In genomic region chr17:6778332-6778683, GRCm38 (mm10) we compare ENCODE assay signal across 8 mouse cellular contexts. TPM values are rescaled to one million over a fixed set of nuclear protein-coding genes. Genes with fewer than 3 reads are reported as not detected.
DNase-seq lines count a peak whose midpoint lies in the region; ATAC-seq and TF ChIP-seq lines count a peak whose summit lies in the region.

No protein-coding gene starts in this region.

- peak; percentile 36 for TF ChIP-seq POLR2A in spleen, adult 2 months (IDR thresholded peaks at IDR 0.05; ENCODE audit: low read depth, low read length)

- H3K36me3 ChIP-seq in embryonic facial prominence, embryonic 13.5 days = no peaks in the 10 kb centered on the region
- H3K36me3 ChIP-seq in heart, embryonic 15.5 days = no peaks in the 10 kb centered on the region
- H3K36me3 ChIP-seq in kidney, embryonic 16.5 days (ENCODE audit: insufficient read depth, low read length) = no peaks in the 10 kb centered on the region
- H3K36me3 ChIP-seq in megakaryocyte, embryonic 14.5 days (replicated peaks; ENCODE audit: low read length) = peaks cover 18% of the 10 kb centered on the region
- H3K36me3 ChIP-seq in spleen, adult 2 months (ENCODE audit: control insufficient read depth, insufficient read depth, low read length) = peaks cover 5% of the 10 kb centered on the region; the same call in 1 of the 2 replicates

- H3K9me3 ChIP-seq in embryonic facial prominence, embryonic 13.5 days = no peaks in the 10 kb centered on the region
- H3K9me3 ChIP-seq in heart, embryonic 15.5 days (replicated peaks) = no peaks in the 10 kb centered on the region
- H3K9me3 ChIP-seq in kidney, embryonic 16.5 days (ENCODE audit: low read length) = no peaks in the 10 kb centered on the region
- no peaks in the 10 kb centered on the region for H3K9me3 ChIP-seq in megakaryocyte, embryonic 14.5 days

- H3K27ac ChIP-seq in embryonic facial prominence, embryonic 13.5 days = peak overlapping the region; percentile 62; the same call in 1 of the 2 replicates
- peak overlapping the region; percentile 90 for H3K27ac ChIP-seq in heart, embryonic 15.5 days
- peak overlapping the region; percentile 87 for H3K27ac ChIP-seq in kidney, embryonic 16.5 days (ENCODE audit: low read length)
- H3K27ac ChIP-seq in spleen, adult 2 months (ENCODE audit: insufficient read depth, low read length) = peak overlapping the region; percentile 94

- peak overlapping the region; percentile 62 for H3K9ac ChIP-seq in embryonic facial prominence, embryonic 13.5 days
- H3K9ac ChIP-seq in heart, embryonic 15.5 days = peak overlapping the region; percentile 58
- peak overlapping the region; percentile 69 for H3K9ac ChIP-seq in kidney, embryonic 16.5 days (replicated peaks; ENCODE audit: low read length)

- peaks cover 29% of the 10 kb centered on the region for H3K4me1 ChIP-seq in embryonic facial prominence, embryonic 13.5 days
- peaks cover 68% of the 10 kb centered on the region for H3K4me1 ChIP-seq in heart, embryonic 15.5 days (replicated peaks)
- peaks cover 67% of the 10 kb centered on the region for H3K4me1 ChIP-seq in kidney, embryonic 16.5 days (ENCODE audit: insufficient read depth, low read length)
- peaks cover 67% of the 10 kb centered on the region for H3K4me1 ChIP-seq in megakaryocyte, embryonic 14.5 days
- peaks cover 40% of the 10 kb centered on the region for H3K4me1 ChIP-seq in spleen, adult 2 months (ENCODE audit: control insufficient read depth, insufficient read depth, insufficient read length)

- 2% methylated on average over 9 of the region's 9 CpGs for WGBS in embryonic facial prominence, embryonic 13.5 days
- 1% methylated on average over 9 of the region's 9 CpGs for WGBS in heart, embryonic 15.5 days
- WGBS in kidney, embryonic 16.5 days = 2% methylated on average over 9 of the region's 9 CpGs
- under 1% methylated on average over 9 of the region's 9 CpGs for WGBS in spleen, adult 2 months

- H3K27me3 ChIP-seq in embryonic facial prominence, embryonic 13.5 days = peaks cover 32% of the 10 kb centered on the region
- no peaks in the 10 kb centered on the region for H3K27me3 ChIP-seq in heart, embryonic 15.5 days
- H3K27me3 ChIP-seq in kidney, embryonic 16.5 days (ENCODE audit: insufficient read depth, low read length) = 0 out of 2 replicates have a peak, but pooled peaks cover 5% of the 10 kb centered on the region
- H3K27me3 ChIP-seq in megakaryocyte, embryonic 14.5 days (replicated peaks) = peaks cover 2% of the 10 kb centered on the region
- no peaks in the 10 kb centered on the region for H3K27me3 ChIP-seq in spleen, adult 2 months (ENCODE audit: control insufficient read depth, insufficient read depth, low read length)

- TF ChIP-seq CTCF in spleen, adult 2 months (IDR thresholded peaks at IDR 0.05; ENCODE audit: extremely low read depth, insufficient read depth, insufficient read length, insufficient replicate concordance) = no peak

- peak overlapping the region; percentile 66 for H3K4me3 ChIP-seq in embryonic facial prominence, embryonic 13.5 days
- peak overlapping the region; percentile 77 for H3K4me3 ChIP-seq in heart, embryonic 15.5 days
- peak overlapping the region; percentile 93 for H3K4me3 ChIP-seq in kidney, embryonic 16.5 days (ENCODE audit: low read length)
- H3K4me3 ChIP-seq in megakaryocyte, embryonic 14.5 days (replicated peaks) = peak overlapping the region; percentile 93
- H3K4me3 ChIP-seq in spleen, adult 2 months (ENCODE audit: extremely low read depth, insufficient read depth, insufficient read length) = peak overlapping the region; percentile 67

- peak overlapping the region; percentile 89 for H3K4me2 ChIP-seq in embryonic facial prominence, embryonic 13.5 days
- peak overlapping the region; percentile 94 for H3K4me2 ChIP-seq in heart, embryonic 15.5 days
- H3K4me2 ChIP-seq in kidney, embryonic 16.5 days (replicated peaks; ENCODE audit: low read depth, low read length) = peak overlapping the region; percentile 82

- peak; percentile 47 for ATAC-seq in CD4-positive, CD25-positive, alpha-beta regulatory T cell, adult 4 months
- ATAC-seq in embryonic facial prominence, embryonic 13.5 days (ENCODE audit: insufficient number of reproducible peaks, insufficient read depth, low FRiP score, low TSS enrichment, low read depth) = no peak
- no peak for ATAC-seq in heart, embryonic 15.5 days (replicated peaks; ENCODE audit: insufficient number of reproducible peaks, insufficient read depth, low FRiP score, low read depth)
- ATAC-seq in kidney, embryonic 16.5 days (ENCODE audit: low FRiP score, low TSS enrichment) = no peak

- peak; percentile 62 for DNase-seq in MN1 (ENCODE audit: low spot score)
- peak; percentile 72 to 88 for DNase-seq in spleen, adult 2 months (ENCODE audit: low read depth in 1 of 2, low spot score in 2 of 2)
- DNase-seq in urinary bladder, postnatal 10 days (ENCODE audit: low spot score) = no peak

RNA-seq across cellular contexts. Expression of gene Ezr, which starts 4.3 kb away (rescaled TPM):
- polyA plus RNA-seq in CD4-positive, CD25-positive, alpha-beta regulatory T cell, adult 4 months (2017; shearing (Covaris generic)) = 100 to 1,000 TPM; 110 to 136 TPM
- polyA plus RNA-seq in embryonic facial prominence, embryonic 13.5 days (2015; fragmentation: Nextera tagmentation; extraction: Ambion mirVana) = 51.5 and 60.4 TPM in 2 replicates
- 109 and 136 TPM in 2 replicates for polyA plus RNA-seq in heart, embryonic 15.5 days (2015; fragmentation: Nextera tagmentation; extraction: Ambion mirVana)
- polyA plus RNA-seq in kidney, embryonic 16.5 days (2015; fragmentation: Nextera tagmentation; extraction: Ambion mirVana) = 240 and 248 TPM in 2 replicates
- 7.8 and 123 TPM in 2 replicates for polyA plus RNA-seq in megakaryocyte, embryonic 14.5 days (2012; ENCODE audit: insufficient read depth, low replicate concordance)
- 63.0 and 73.5 TPM in 2 replicates for polyA plus RNA-seq in spleen, adult 2 months (2012; rRNA removed)
